ENCODE assay signal across 8 mouse cellular contexts in the genomic region with DNA sequence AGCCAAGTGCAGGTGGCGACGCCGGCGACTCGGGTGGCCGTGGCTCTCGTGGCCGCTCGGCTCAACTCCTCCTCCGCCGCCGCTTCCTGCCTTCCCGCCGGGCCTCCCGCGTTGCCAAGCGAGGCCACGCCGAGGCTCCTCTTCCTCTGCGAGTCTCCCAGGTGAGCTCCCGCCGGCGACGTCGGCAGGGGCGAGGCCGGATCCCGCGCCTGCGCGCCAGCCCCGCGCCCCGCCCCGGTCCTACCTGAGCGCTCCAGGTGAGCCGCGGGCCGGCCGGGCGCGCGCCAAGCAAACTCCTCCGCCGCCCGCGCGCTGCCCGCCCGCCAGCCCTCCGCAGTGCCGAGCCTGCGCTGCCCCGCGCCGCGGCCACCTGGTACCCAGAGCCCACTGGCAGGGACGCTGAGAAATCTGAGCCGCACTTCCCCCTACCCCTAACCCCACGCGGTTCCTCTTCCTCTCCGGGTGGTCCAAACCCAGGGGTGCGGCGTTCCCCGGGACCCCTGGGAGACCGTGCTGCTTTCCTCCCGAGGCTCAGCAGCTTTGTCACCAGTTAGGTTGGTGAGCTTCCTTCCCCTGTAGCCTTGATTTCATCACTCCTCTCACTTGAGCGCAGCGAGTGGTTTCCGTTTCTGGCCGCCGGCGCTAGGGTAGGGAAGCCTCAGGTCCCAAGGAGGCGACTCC. TPM values are rescaled to one million over a fixed set of nuclear protein-coding genes. Genes with fewer than 3 reads are reported as not detected.
DNase-seq lines count a peak whose midpoint lies in the region; ATAC-seq and TF ChIP-seq lines count a peak whose summit lies in the region.

A gene (minus strand): TSS at position 404 of the 681 bp plus-strand sequence.

- no peaks in the 10 kb centered on the region for H3K79me2 ChIP-seq in liver, adult 2 months (ENCODE audit: control insufficient read depth, insufficient read depth, low read length)

- peak; percentile 10 to 61 for DNase-seq in adrenal gland, adult (ENCODE audit: inconsistent age in 2 of 2, low spot score in 1 of 2)
- DNase-seq in adrenal gland, adult 8-10 months: no peak
- DNase-seq in brain, adult 2 months (ENCODE audit: low read depth, low spot score): peak; percentile 27
- DNase-seq in frontal cortex, postnatal 25 days (ENCODE audit: low spot score in 2 of 2): peak; percentile 5 to 11
- DNase-seq in kidney, adult 2 months: peak; percentile 80
- no peak for DNase-seq in liver, adult 2 months (ENCODE audit: extremely low read depth, low read depth, low spot score)
- DNase-seq in spleen, postnatal 4 days (ENCODE audit: low spot score in 2 of 2): peak; percentile 21 to 65

- WGBS in kidney, adult 2 months: 1% methylated on average over 74 of the region's 74 CpGs
- 1% methylated on average over 74 of the region's 74 CpGs for WGBS in liver, adult 2 months
- under 1% methylated on average over 39 of the region's 74 CpGs for WGBS in midbrain, embryonic 15.5 days

- peak within 1 kb of the TSS; percentile 32; the same call in 1 of the 2 replicates for H3K9ac ChIP-seq in liver, adult 2 months (ENCODE audit: low read depth, low read length)
- H3K9ac ChIP-seq in midbrain, embryonic 15.5 days: peak within 1 kb of the TSS; percentile 63

- peaks cover 8% of the 10 kb centered on the region for H3K4me1 ChIP-seq in kidney, adult 2 months (ENCODE audit: control insufficient read depth, insufficient read depth, low read length)
- H3K4me1 ChIP-seq in liver, adult 2 months (ENCODE audit: control insufficient read depth, insufficient read depth, low read length): no peaks in the 10 kb centered on the region
- peaks cover 8% of the 10 kb centered on the region for H3K4me1 ChIP-seq in midbrain, embryonic 15.5 days

- H3K27ac ChIP-seq in kidney, adult 2 months (ENCODE audit: insufficient read depth, low read depth, low read length): peak within 1 kb of the TSS; percentile 53
- H3K27ac ChIP-seq in liver, adult 2 months (replicated peaks; ENCODE audit: insufficient read depth, low read depth, low read length): no peak within 1 kb of the TSS
- H3K27ac ChIP-seq in midbrain, embryonic 15.5 days: no peak within 1 kb of the TSS

- peak within 1 kb of the TSS; percentile 100 for H3K4me2 ChIP-seq in midbrain, embryonic 15.5 days

- no peak for TF ChIP-seq POLR2A in kidney, adult 2 months (IDR thresholded peaks at IDR 0.05; ENCODE audit: low read depth, low read length)
- TF ChIP-seq POLR2A in liver, adult 2 months (IDR thresholded peaks at IDR 0.05; ENCODE audit: extremely low read depth, insufficient read depth, low read length): no peak

- peak within 1 kb of the TSS; percentile 71 for H3K4me3 ChIP-seq in kidney, adult 2 months (ENCODE audit: insufficient read depth, low read depth, low read length)
- peak within 1 kb of the TSS; percentile 63 for H3K4me3 ChIP-seq in liver, adult 2 months (ENCODE audit: insufficient read depth, low read depth, low read length)
- H3K4me3 ChIP-seq in midbrain, embryonic 15.5 days: peak within 1 kb of the TSS; percentile 77

- TF ChIP-seq CTCF in kidney, adult 2 months (conservative IDR thresholded peaks at IDR 0.05; ENCODE audit: insufficient read depth, insufficient read length, low read depth, low read length): no peak
- no peak for TF ChIP-seq CTCF in liver, adult 2 months (IDR thresholded peaks at IDR 0.05; ENCODE audit: low read depth, low read length)

- no peaks in the 10 kb centered on the region for H3K9me3 ChIP-seq in midbrain, embryonic 15.5 days

- no peaks in the 10 kb centered on the region for H3K36me3 ChIP-seq in kidney, adult 2 months (ENCODE audit: control insufficient read depth, insufficient read depth, low read length)
- no peaks in the 10 kb centered on the region for H3K36me3 ChIP-seq in liver, adult 2 months (ENCODE audit: control insufficient read depth, insufficient read depth, low read length)
- H3K36me3 ChIP-seq in midbrain, embryonic 15.5 days (replicated peaks): no peaks in the 10 kb centered on the region

- no peaks in the 10 kb centered on the region for H3K27me3 ChIP-seq in kidney, adult 2 months (replicated peaks; ENCODE audit: control insufficient read depth, insufficient read depth, low read length)
- peaks cover 11% of the 10 kb centered on the region for H3K27me3 ChIP-seq in liver, adult 2 months (ENCODE audit: control insufficient read depth, insufficient read depth, low read length)
- H3K27me3 ChIP-seq in midbrain, embryonic 15.5 days (replicated peaks): peaks cover 18% of the 10 kb centered on the region

- peak; percentile 78 for ATAC-seq in midbrain, embryonic 15.5 days (replicated peaks)

RNA-seq across cellular contexts. Expression of the gene that starts here (rescaled TPM):
- total RNA-seq in adrenal gland, adult 8-10 months (2022): 1 to 10 TPM; 1.3 to 3.5 (median 2.5) TPM
- 17.9 and 21.0 TPM in 2 replicates for polyA plus RNA-seq in kidney, adult 2 months (2012; rRNA removed)
- total RNA-seq in liver, adult 2 months (2014; rRNA removed): 0.27 and 0.28 TPM in 2 replicates
- polyA plus RNA-seq in liver, adult 2 months (2012; rRNA removed): 0.06 TPM in 1 of 2 replicates, not detected in the other
- 1.6 and 2.0 TPM in 2 replicates for polyA plus RNA-seq in midbrain, embryonic 15.5 days (2015; fragmentation: Nextera tagmentation; extraction: Ambion mirVana)

Comparison
In these comparisons a context has a peak if more than half of its experiments do, and no peak if none do; other contexts are left out.
1. DNase-seq: peak in adrenal gland, adult (2 of 2), brain, adult 2 months (single experiment), frontal cortex, postnatal 25 days (2 of 2), kidney, adult 2 months (single experiment) and spleen, postnatal 4 days (2 of 2); none in adrenal gland, adult 8-10 months (single experiment) and liver, adult 2 months (single experiment).
2. Peak in every context shown above with its lines, with median percentiles within 50 percentile points of each other: H3K4me3 ChIP-seq.